Mouse (Mus musculus): ENCODE data around the gene Adpgk.

DNA sequence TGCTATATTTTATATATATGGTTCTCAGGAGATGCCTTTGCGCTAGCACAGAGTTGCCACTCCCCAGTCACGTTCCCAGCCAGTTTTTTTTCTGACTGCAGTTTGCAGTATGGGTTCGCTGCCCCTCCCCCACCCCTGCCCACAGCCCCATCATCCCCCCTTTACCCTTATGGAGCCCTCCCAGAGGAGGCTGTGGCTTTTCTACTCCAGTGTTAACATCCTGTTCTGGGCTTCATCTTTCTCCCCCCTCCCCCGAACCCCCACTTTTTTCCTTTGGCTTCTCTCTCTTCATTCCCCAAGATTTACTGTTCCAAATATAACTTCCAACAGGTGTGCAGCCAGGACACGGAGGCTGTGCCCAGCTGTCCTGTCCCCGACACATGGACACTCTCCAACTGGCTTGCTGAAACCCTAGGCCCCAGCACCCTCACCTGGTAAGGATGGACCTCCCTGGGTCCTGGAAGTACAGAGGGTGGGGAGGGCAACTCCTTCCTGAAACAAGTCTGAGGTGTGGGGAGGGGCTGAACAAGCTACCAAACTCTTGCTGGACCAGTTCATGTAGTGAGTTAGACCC is 44.8 kb upstream of the Adpgk start:
- TF ChIP-seq CTCF (IDR thresholded peaks at IDR 0.05; ENCODE audit: insufficient read depth, low read length), result no peak
- no peak for TF ChIP-seq POLR2A (IDR thresholded peaks at IDR 0.05; ENCODE audit: borderline replicate concordance, extremely low read depth, low read depth, low read length)
